Mouse (Mus musculus) spleen, adult 2 months (tissue): ENCODE results near the gene Gpd1.

ENCODE experiments used
- CTCF ChIP-seq: fragments of 200-500 bp; IDR thresholded peaks from 2 replicates; pipeline ENCODE4 v1.5.1; 2011; ENCODE audit warnings: mild to moderate bottlenecking, inconsistent platforms; ENCODE audit not compliant: insufficient read depth, insufficient read length, insufficient replicate concordance; ENCODE audit errors: extremely low read depth
- POLR2A ChIP-seq: fragments of 200-500 bp; IDR thresholded peaks from 2 replicates; pipeline ENCODE4 v1.6.1; 2011; ENCODE audit warnings: low read depth, low read length, inconsistent platforms

- TF ChIP-seq CTCF: no peak
- no peak for TF ChIP-seq POLR2A
Measured at GRCm38 (mm10) chr15:99703676-99704040, 13.7 kb upstream of the Gpd1 start.
